Mouse (Mus musculus) hindbrain, embryonic 11.5 days (tissue): ENCODE measurements around the gene Fgfr1op2. TPM values are rescaled to one million over a fixed set of nuclear protein-coding genes. Genes with fewer than 3 reads are reported as not detected.

Source experiments
- ATAC-seq: fragments of 200-750 bp; cut with Nextera tagmentation; 2 replicates; pipeline ENCODE4 v1.8.0; 2017; ENCODE audit warnings: mild to moderate bottlenecking, moderate TSS enrichment, moderate library complexity; ENCODE audit not compliant: low FRiP score
- DNase-seq: peaks from one replicate; pipeline ENCODE4 v3.0.0-alpha.2; 2015; ENCODE audit warnings: low spot score
- H3K27ac ChIP-seq: fragments of 300-500 bp; sonication (generic); 2 replicates; pipeline ENCODE4 v1.5.1; 2014; ENCODE audit warnings: mild to moderate bottlenecking, low read depth, low read length
- H3K27me3 ChIP-seq: fragments of 300-500 bp; sonication (generic); 2 replicates; pipeline ENCODE4 v1.6.1; 2014; ENCODE audit warnings: mild to moderate bottlenecking, low read length, moderate library complexity, mixed read lengths; ENCODE audit not compliant: control insufficient read depth, insufficient read depth
- H3K36me3 ChIP-seq: fragments of 300-500 bp; sonication (generic); 2 replicates; pipeline ENCODE4 v1.6.1; 2014; ENCODE audit warnings: mild to moderate bottlenecking, low read length, moderate library complexity, mixed read lengths; ENCODE audit not compliant: control insufficient read depth, insufficient read depth
- H3K4me1 ChIP-seq: fragments of 300-500 bp; sonication (generic); replicated peaks from 2 replicates; pipeline ENCODE4 v1.6.1; 2014; ENCODE audit warnings: low read length, mixed read lengths; ENCODE audit not compliant: control insufficient read depth, insufficient read depth
- H3K4me2 ChIP-seq: fragments of 300-500 bp; sonication (generic); replicated peaks from 2 replicates; pipeline ENCODE4 v1.6.1; 2014; ENCODE audit warnings: mild to moderate bottlenecking, low read depth, low read length
- H3K4me3 ChIP-seq: fragments of 300-500 bp; sonication (generic); 2 replicates; pipeline ENCODE4 v1.5.1; 2014; ENCODE audit warnings: low read depth, low read length
- H3K9ac ChIP-seq: fragments of 300-500 bp; sonication (generic); 2 replicates; pipeline ENCODE4 v1.6.1; 2014; ENCODE audit warnings: low read depth, low read length
- H3K9me3 ChIP-seq: fragments of 300-500 bp; sonication (generic); 2 replicates; pipeline ENCODE4 v1.6.1; 2016; ENCODE audit warnings: low read length; ENCODE audit not compliant: control insufficient read depth
- WGBS: fragments of 180-500 bp; shearing (Covaris S2); extraction: QIAGEN DNeasy Blood & Tissue Kit; methylation state at CpG from one replicate; pipeline ENCODE4 v1.1.7; 2014; 5-methylcytosine and 5-hydroxymethylcytosine counted together
- polyA plus RNA-seq: library from polyadenylated mRNA; unstranded; fragments of >200 nt; fragmentation: Nextera tagmentation; extraction: Ambion mirVana; gene quantifications from 2 replicates; pipeline ENCODE4 v1.2.1, GENCODE M21; 2014

The Fgfr1op2 gene
- polyA plus RNA-seq, 1 experiment from 2014 or later, result 85.1 TPM

- no peaks in the 10 kb centered on the region for H3K36me3 ChIP-seq
- no peak overlapping the region for H3K4me2 ChIP-seq
- no peaks in the 10 kb centered on the region for H3K9me3 ChIP-seq
- H3K4me3 ChIP-seq, result no peak overlapping the region
- H3K4me1 ChIP-seq, result no peaks in the 10 kb centered on the region
- H3K9ac ChIP-seq, result no peak overlapping the region
- WGBS, result 90% methylated on average over 5 of the region's 5 CpGs
- ATAC-seq, result no peak
- no peak for DNase-seq
- no peak overlapping the region for H3K27ac ChIP-seq
- no peaks in the 10 kb centered on the region for H3K27me3 ChIP-seq
Observed at GRCm38 (mm10) chr6:146613907-146614306, 36.9 kb downstream of the Fgfr1op2 start.

GRCm38 (mm10) chr6:146614541-146614940, 37.5 kb downstream of the Fgfr1op2 start:
- WGBS, result 95% methylated on average over 5 of the region's 5 CpGs

GRCm38 (mm10) chr6:146615891-146616290, 38.9 kb downstream of the Fgfr1op2 start:
- 93% methylated on average over 8 of the region's 8 CpGs for WGBS
- Histone ChIP-seq H3K4me1 (no peaks in the 10 kb centered on the region), H3K9me3 (no peaks in the 10 kb centered on the region), H3K27ac (no peak overlapping the region), H3K9ac (no peak overlapping the region), H3K27me3 (no peaks in the 10 kb centered on the region), H3K4me3 (no peak overlapping the region), H3K36me3 (no peaks in the 10 kb centered on the region), H3K4me2 (no peak overlapping the region)
- ATAC-seq, result no peak
- no peak for DNase-seq

More at GRCm38 (mm10) chr6:146614541-146614940, 37.5 kb downstream of the Fgfr1op2 start:
- DNase-seq (no peak), ATAC-seq (no peak)
- Histone ChIP-seq H3K4me1 (no peaks in the 10 kb centered on the region), H3K36me3 (no peaks in the 10 kb centered on the region), H3K27me3 (no peaks in the 10 kb centered on the region), H3K9ac (no peak overlapping the region), H3K27ac (no peak overlapping the region), H3K4me3 (no peak overlapping the region), H3K9me3 (no peaks in the 10 kb centered on the region), H3K4me2 (no peak overlapping the region)

GRCm38 (mm10) chr6:146616670-146617069, 39.7 kb downstream of the Fgfr1op2 start:
- ATAC-seq (no peak), DNase-seq (no peak)
- H3K9me3 ChIP-seq, result no peaks in the 10 kb centered on the region
- H3K4me3 ChIP-seq, result no peak overlapping the region
- no peaks in the 10 kb centered on the region for H3K4me1 ChIP-seq
- H3K27me3 ChIP-seq, result no peaks in the 10 kb centered on the region
- H3K4me2 ChIP-seq, result no peak overlapping the region
- 91% methylated on average over 2 of the region's 2 CpGs for WGBS
- H3K27ac ChIP-seq, result no peak overlapping the region
- no peak overlapping the region for H3K9ac ChIP-seq
- H3K36me3 ChIP-seq, result no peaks in the 10 kb centered on the region

- ATAC-seq, result no peak
- no peaks in the 10 kb centered on the region for H3K27me3 ChIP-seq
- no peak overlapping the region for H3K4me2 ChIP-seq
- DNase-seq, result no peak
- 74% methylated on average over 2 of the region's 3 CpGs for WGBS
- H3K9ac ChIP-seq, result no peak overlapping the region
- no peaks in the 10 kb centered on the region for H3K4me1 ChIP-seq
- H3K9me3 ChIP-seq, result no peaks in the 10 kb centered on the region
- H3K27ac ChIP-seq, result no peak overlapping the region
- no peak overlapping the region for H3K4me3 ChIP-seq
- H3K36me3 ChIP-seq, result no peaks in the 10 kb centered on the region
Observed at GRCm38 (mm10) chr6:146628123-146628522, 51.1 kb downstream of the Fgfr1op2 start.

- no peaks in the 10 kb centered on the region for H3K27me3 ChIP-seq
- H3K4me3 ChIP-seq, result no peak overlapping the region
- no peak overlapping the region for H3K4me2 ChIP-seq
- H3K9ac ChIP-seq, result no peak overlapping the region
- H3K9me3 ChIP-seq, result no peaks in the 10 kb centered on the region
- ATAC-seq (no peak), DNase-seq (no peak)
- H3K27ac ChIP-seq, result no peak overlapping the region
- H3K4me1 ChIP-seq, result no peaks in the 10 kb centered on the region
- H3K36me3 ChIP-seq, result no peaks in the 10 kb centered on the region
- 83% methylated on average over 9 of the region's 9 CpGs for WGBS
Observed at GRCm38 (mm10) chr6:146629781-146630756, 53.1 kb downstream of the Fgfr1op2 start.

- H3K9me3 ChIP-seq, result no peaks in the 10 kb centered on the region
- H3K4me1 ChIP-seq, result no peaks in the 10 kb centered on the region
- DNase-seq (no peak), ATAC-seq (no peak)
- 91% methylated on average over 4 of the region's 4 CpGs for WGBS
- no peak overlapping the region for H3K9ac ChIP-seq
- H3K27me3 ChIP-seq, result no peaks in the 10 kb centered on the region
- no peak overlapping the region for H3K4me2 ChIP-seq
- no peaks in the 10 kb centered on the region for H3K36me3 ChIP-seq
- no peak overlapping the region for H3K27ac ChIP-seq
- H3K4me3 ChIP-seq, result no peak overlapping the region
Observed at GRCm38 (mm10) chr6:146630961-146631360, 54.0 kb downstream of the Fgfr1op2 start.

- Histone ChIP-seq H3K27ac (no peak overlapping the region), H3K9ac (no peak overlapping the region), H3K4me3 (no peak overlapping the region), H3K36me3 (no peaks in the 10 kb centered on the region), H3K4me2 (no peak overlapping the region), H3K27me3 (no peaks in the 10 kb centered on the region), H3K9me3 (no peaks in the 10 kb centered on the region), H3K4me1 (no peaks in the 10 kb centered on the region)
- no peak for DNase-seq
- WGBS, result 69% methylated on average over 8 of the region's 8 CpGs
- ATAC-seq, result no peak
Observed at GRCm38 (mm10) chr6:146631847-146632246, 54.8 kb downstream of the Fgfr1op2 start.

- H3K4me1 ChIP-seq, result no peaks in the 10 kb centered on the region
- H3K9ac ChIP-seq, result no peak overlapping the region
- H3K9me3 ChIP-seq, result no peaks in the 10 kb centered on the region
- no peak overlapping the region for H3K27ac ChIP-seq
- DNase-seq (no peak), ATAC-seq (no peak)
- H3K36me3 ChIP-seq, result no peaks in the 10 kb centered on the region
- no peaks in the 10 kb centered on the region for H3K27me3 ChIP-seq
- H3K4me3 ChIP-seq, result no peak overlapping the region
- H3K4me2 ChIP-seq, result no peak overlapping the region
- 88% methylated on average over 9 of the region's 9 CpGs for WGBS
Observed at GRCm38 (mm10) chr6:146632403-146632802, 55.4 kb downstream of the Fgfr1op2 start.
